ENCODE assay signal across 8 mouse cellular contexts in genomic region chr4:62663348-62663747, GRCm38 (mm10).
DNase-seq lines count a peak whose midpoint lies in the region; ATAC-seq lines count a peak whose summit lies in the region.

No protein-coding gene starts in this region.

- H3K9me3 ChIP-seq in liver, embryonic 11.5 days (ENCODE audit: control insufficient read depth, low read length): no peaks in the 10 kb centered on the region

- peak; percentile 32 to 36 for DNase-seq in layer of hippocampus, postnatal 10 days (ENCODE audit: low spot score in 2 of 2)
- no peak for DNase-seq in layer of hippocampus, adult 8-10 months (ENCODE audit: low spot score in 2 of 2)
- DNase-seq in embryo, embryonic 10.5 days (ENCODE audit: low spot score): peak; percentile 58
- DNase-seq in heart, postnatal 4 days: peak; percentile 55
- no peak for DNase-seq in liver, embryonic 11.5 days (ENCODE audit: low spot score)
- no peak for DNase-seq in cerebellum, postnatal 14 days
- no peak for DNase-seq in gastrocnemius, adult 8-10 months (ENCODE audit: low spot score in 2 of 2)

- peaks cover 28% of the 10 kb centered on the region for H3K4me1 ChIP-seq in liver, embryonic 11.5 days (replicated peaks; ENCODE audit: control insufficient read depth, insufficient read depth, low read length)

- H3K36me3 ChIP-seq in liver, embryonic 11.5 days (ENCODE audit: control insufficient read depth, insufficient read depth, low read length): no peaks in the 10 kb centered on the region

- H3K9ac ChIP-seq in liver, embryonic 11.5 days (ENCODE audit: low read depth, low read length): no peak overlapping the region

- WGBS in liver, embryonic 11.5 days: 4% methylated on average over 6 of the region's 6 CpGs

- no peaks in the 10 kb centered on the region for H3K27me3 ChIP-seq in liver, embryonic 11.5 days (replicated peaks; ENCODE audit: control insufficient read depth, insufficient read depth, low read length)

- no peak overlapping the region for H3K4me3 ChIP-seq in liver, embryonic 11.5 days (ENCODE audit: low read depth, low read length)

- ATAC-seq in liver, embryonic 11.5 days (replicated peaks; ENCODE audit: low FRiP score): peak; percentile 48; the same call in 1 of the 2 replicates
- peak; percentile 14; the same call in 1 of the 2 replicates for ATAC-seq in neutrophil, adult 5-6 weeks (ENCODE audit: extremely low read depth, insufficient number of reproducible peaks, low FRiP score, poor library complexity, severe bottlenecking)

- peak overlapping the region; percentile 13 for H3K4me2 ChIP-seq in liver, embryonic 11.5 days

- H3K27ac ChIP-seq in liver, embryonic 11.5 days (ENCODE audit: low read depth, low read length): peak overlapping the region; percentile 47

Comparison
In these comparisons a context has a peak if more than half of its experiments do, and no peak if none do; other contexts are left out.
1. DNase-seq: peak in layer of hippocampus, postnatal 10 days (2 of 2), embryo, embryonic 10.5 days (single experiment) and heart, postnatal 4 days (single experiment); none in layer of hippocampus, adult 8-10 months (0 of 2), liver, embryonic 11.5 days (single experiment), cerebellum, postnatal 14 days (0 of 2) and gastrocnemius, adult 8-10 months (0 of 2).